ENCODE assay signal across 27 mouse cellular contexts in the genomic region with DNA sequence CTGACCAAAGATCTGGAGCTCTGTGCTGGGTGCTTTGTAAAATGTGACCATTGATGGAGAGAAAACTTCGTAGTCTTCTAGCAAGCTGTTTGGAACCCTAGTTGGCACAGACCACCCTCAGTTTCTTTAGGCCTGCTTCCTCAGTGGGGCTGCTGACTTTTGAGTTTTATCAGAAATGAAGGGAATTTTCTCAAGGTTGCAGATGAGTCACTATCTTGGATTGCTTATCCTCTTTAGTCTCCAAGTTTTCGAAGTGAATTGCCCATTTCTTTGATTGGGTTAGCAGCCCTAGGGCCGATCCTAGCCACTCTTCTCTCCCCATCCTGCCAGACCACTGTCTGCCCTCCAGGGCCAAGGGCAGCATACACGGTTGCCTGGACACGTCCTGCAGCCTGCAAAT. TPM values are rescaled to one million over a fixed set of nuclear protein-coding genes. Genes with fewer than 3 reads are reported as not detected.
DNase-seq lines count a peak whose midpoint lies in the region; ATAC-seq and TF ChIP-seq lines count a peak whose summit lies in the region.
"Had no signal": no experiment of that assay in that cellular context is flagged by ENCODE, and none has a peak within 500 bp of the region (broad histone marks: within the 10 kb centered on the region; RNA-seq: fewer than 3 reads in every experiment).

No protein-coding gene starts in this region.

- TF ChIP-seq CTCF in liver, postnatal 0 days (IDR thresholded peaks at IDR 0.05; ENCODE audit: low read depth): no peak

- TF ChIP-seq EP300 in liver, postnatal 0 days (IDR thresholded peaks at IDR 0.05; ENCODE audit: low read depth): no peak

- H3K27me3 ChIP-seq in liver, postnatal 0 days (ENCODE audit: insufficient read depth, low read length): no peaks in the 10 kb centered on the region
- no peaks in the 10 kb centered on the region for H3K27me3 ChIP-seq in hindbrain, embryonic 14.5 days (ENCODE audit: control insufficient read depth, insufficient read depth, low read length)
- H3K27me3 ChIP-seq: embryonic facial prominence, embryonic 13.5 days; hindbrain, embryonic 13.5 days had no signal

- H3K36me3 ChIP-seq in liver, postnatal 0 days (replicated peaks; ENCODE audit: insufficient read depth, low read length): 0 out of 2 replicates have a peak, but pooled peaks cover 2% of the 10 kb centered on the region
- H3K36me3 ChIP-seq in hindbrain, embryonic 14.5 days (replicated peaks; ENCODE audit: control insufficient read depth, insufficient read depth): peaks cover 13% of the 10 kb centered on the region

- ATAC-seq in liver, postnatal 0 days: peak; percentile 40; the same call in 1 of the 2 replicates
- ATAC-seq in hindbrain, embryonic 14.5 days (ENCODE audit: low FRiP score): no peak
- ATAC-seq: forebrain, embryonic 14.5 days; forebrain, postnatal 0 days; hindbrain, postnatal 0 days; inflammation-experienced regulatory T-cells, adult 6 months; intestine, embryonic 16.5 days had no signal

- no peak overlapping the region for H3K27ac ChIP-seq in liver, postnatal 0 days (ENCODE audit: low read depth)
- H3K27ac ChIP-seq in hindbrain, embryonic 14.5 days: no peak overlapping the region
- H3K27ac ChIP-seq: embryonic facial prominence, embryonic 10.5 days; embryonic facial prominence, embryonic 13.5 days; gastrocnemius, adult 2 months; heart, adult 2 months; heart, embryonic 10.5 days; hindbrain, embryonic 10.5 days; hindbrain, embryonic 13.5 days; hindbrain, postnatal 0 days had no signal

- 64% methylated on average over 5 of the region's 5 CpGs for WGBS in liver, postnatal 0 days (ENCODE audit: insufficient replicate concordance)
- WGBS in hindbrain, embryonic 14.5 days: 82% methylated on average over 5 of the region's 5 CpGs

- no peaks in the 10 kb centered on the region for H3K9me3 ChIP-seq in liver, postnatal 0 days (ENCODE audit: low read length)
- H3K9me3 ChIP-seq in hindbrain, embryonic 14.5 days (ENCODE audit: control insufficient read depth, low read length): no peaks in the 10 kb centered on the region
- H3K9me3 ChIP-seq: embryonic facial prominence, embryonic 10.5 days; embryonic facial prominence, embryonic 13.5 days; heart, embryonic 10.5 days; hindbrain, embryonic 10.5 days; hindbrain, embryonic 13.5 days had no signal

- no peak overlapping the region for H3K4me2 ChIP-seq in liver, postnatal 0 days (ENCODE audit: low read depth, low read length)
- no peak overlapping the region for H3K4me2 ChIP-seq in hindbrain, embryonic 14.5 days (replicated peaks)
- H3K4me2 ChIP-seq: embryonic facial prominence, embryonic 13.5 days; hindbrain, embryonic 13.5 days had no signal

- no peaks in the 10 kb centered on the region for H3K4me1 ChIP-seq in liver, postnatal 0 days (ENCODE audit: insufficient read depth)
- no peaks in the 10 kb centered on the region for H3K4me1 ChIP-seq in hindbrain, embryonic 14.5 days (replicated peaks; ENCODE audit: control insufficient read depth, insufficient read depth, low read length)

- H3K4me3 ChIP-seq in liver, postnatal 0 days (ENCODE audit: low read depth, low read length): no peak overlapping the region
- no peak overlapping the region for H3K4me3 ChIP-seq in hindbrain, embryonic 14.5 days (replicated peaks; ENCODE audit: low read length)
- H3K4me3 ChIP-seq: embryonic facial prominence, embryonic 10.5 days; embryonic facial prominence, embryonic 13.5 days; gastrocnemius, adult 2 months; heart, adult 2 months; heart, embryonic 10.5 days; hindbrain, embryonic 10.5 days; hindbrain, embryonic 13.5 days had no signal

- no peak overlapping the region for H3K9ac ChIP-seq in liver, postnatal 0 days (replicated peaks)
- H3K9ac ChIP-seq in hindbrain, embryonic 14.5 days: no peak overlapping the region
- H3K9ac ChIP-seq: embryonic facial prominence, embryonic 13.5 days; forebrain, postnatal 0 days; hindbrain, embryonic 13.5 days had no signal

- no peak for DNase-seq in liver, postnatal 0 days
- DNase-seq in liver (no peak), 3T3-L1 (ENCODE audit: low read depth, low spot score) (peak; percentile 44)
- DNase-seq in Muller cell, postnatal 12 days (ENCODE audit: inconsistent ontology term): peak; percentile 31
- DNase-seq in fibroblast of lung, adult 2 months (ENCODE audit: low read depth): peak; percentile 56
- no peak for DNase-seq in hindbrain, embryonic 14.5 days (ENCODE audit: low spot score)
- DNase-seq: adrenal gland, adult 2 months; adrenal gland, postnatal 14 days; cerebellum, adult 11 months; cerebellum, adult 2 months; cerebellum, adult 9-11 months; cerebellum, postnatal 36 days; embryo, embryonic 11 days; forebrain, postnatal 0 days; gastrocnemius, adult 2 months; gastrocnemius, postnatal 14 days; heart, adult 2 months; heart, postnatal 36 days had no signal

RNA-seq across cellular contexts. Expression of gene Clpb, which starts 39.3 kb away (rescaled TPM):
- polyA plus RNA-seq in liver, postnatal 0 days (2015; fragmentation: Nextera tagmentation; extraction: Ambion mirVana): 15.1 and 16.3 TPM in 2 replicates
- 33.0 and 39.8 TPM in 2 replicates for polyA plus RNA-seq in hindbrain, embryonic 14.5 days (2014; fragmentation: Nextera tagmentation; extraction: Ambion mirVana)

Comparison
In these comparisons a context has a peak if more than half of its experiments do, and no peak if none do; other contexts are left out.
1. DNase-seq: peak in 3T3-L1 (single experiment), Muller cell, postnatal 12 days (single experiment) and fibroblast of lung, adult 2 months (single experiment); none in liver, postnatal 0 days (single experiment), liver (single experiment) and hindbrain, embryonic 14.5 days (single experiment).